Mouse (Mus musculus) ES-Bruce4 (cell line): Measurements from ENCODE around the gene Arhgap40.

Experiments
- CTCF ChIP-seq: IDR thresholded peaks from one replicate; pipeline ENCODE4 v1.8.1; 2011; ENCODE audit warnings: low read depth, low read length
- EP300 ChIP-seq: IDR thresholded peaks from 2 replicates; pipeline ENCODE4 v1.6.1; 2011; ENCODE audit warnings: low read depth, low read length; ENCODE audit not compliant: insufficient read depth
- POLR2A ChIP-seq: IDR thresholded peaks from one replicate; pipeline ENCODE4 v1.8.1; 2011; ENCODE audit warnings: low read length; ENCODE audit not compliant: insufficient read depth

DNA sequence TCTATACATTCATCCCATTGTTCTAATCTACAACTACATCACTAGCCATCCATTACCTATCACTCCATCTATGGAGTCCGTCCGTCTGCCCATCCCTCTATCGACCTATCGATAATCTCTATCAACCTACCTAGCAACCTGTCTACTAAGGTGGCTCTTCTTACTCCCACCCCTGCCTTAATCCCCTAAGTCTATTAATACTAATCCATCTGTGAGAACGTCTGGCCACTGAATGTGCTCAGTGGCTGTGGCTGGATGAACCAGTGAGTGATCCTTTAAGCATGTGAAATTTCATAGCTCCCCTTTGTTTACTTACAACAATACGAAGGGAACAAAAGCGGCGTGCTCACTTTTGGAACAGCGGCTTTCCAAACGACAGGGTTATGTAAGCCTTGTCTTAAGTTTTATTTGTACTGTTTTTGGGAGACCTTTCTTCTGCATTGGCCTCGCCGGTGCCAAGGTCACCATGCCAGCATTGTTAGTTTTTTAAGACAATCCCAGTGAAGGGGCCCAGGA lies 1.3 kb downstream of the Arhgap40 start:
- no peak for TF ChIP-seq CTCF
- no peak for TF ChIP-seq POLR2A
- TF ChIP-seq EP300: no peak
